Mouse (Mus musculus) layer of hippocampus, postnatal 36 days (tissue): Measurements from ENCODE around the gene Pus10. TPM values are rescaled to one million over a fixed set of nuclear protein-coding genes. Genes with fewer than 3 reads are reported as not detected.
"Not testable (repeated sequence)": the region's sequence is repeated elsewhere in the genome, so short reads cannot be mapped to it uniquely, and the experiment has no call there.

Experiments used
- DNase-seq, 2 experiments: peaks; one replicate each; pipeline ENCODE4 v3.0.0; 2022
- total RNA-seq, 2 experiments: library from RNA; stranded (reverse); gene quantifications; 2 replicates each; pipeline ENCODE4 v1.2.3; 2021

Gene Pus10
- total RNA-seq, 2 experiments from 2014 or later = 12.4 to 15.5 TPM

GRCm38 (mm10) chr11:23767369-23767768, 101.9 kb downstream of the Pus10 start:
- not testable (repeated sequence) for DNase-seq

- DNase-seq = no peak
Observed at GRCm38 (mm10) chr11:23767928-23768327, 102.5 kb downstream of the Pus10 start.

GRCm38 (mm10) chr11:23769033-23769432, 103.6 kb downstream of the Pus10 start:
- no peak for DNase-seq

- peak in 1 of 2 experiments; percentile 12 for DNase-seq
Observed at GRCm38 (mm10) chr11:23769686-23770509, 104.4 kb downstream of the Pus10 start.

GRCm38 (mm10) chr11:23770510-23770759, 105.0 kb downstream of the Pus10 start:
- no peak for DNase-seq

GRCm38 (mm10) chr11:23770760-23771506, 105.5 kb downstream of the Pus10 start, which contains the start of gene Rel:
Gene Rel (minus strand): TSS chr11:23770970.
- DNase-seq = peak; percentile 91 to 93

GRCm38 (mm10) chr11:23771507-23772097, 106.1 kb downstream of the Pus10 start:
- DNase-seq = no peak

GRCm38 (mm10) chr11:23772471-23772870, 107.0 kb downstream of the Pus10 start:
- no peak for DNase-seq

GRCm38 (mm10) chr11:23778787-23779201, 113.3 kb downstream of the Pus10 start:
- DNase-seq = no peak

- DNase-seq = no peak
Observed at GRCm38 (mm10) chr11:23782038-23782437, 116.6 kb downstream of the Pus10 start.

Other genes starting within 250 kb of the Pus10 start
- gene Ahsa2, start 167.6 kb upstream of the Pus10 start, total RNA-seq = 10 to 100 TPM; 64.2 to 71.6 TPM
- not detected for gene 1700093K21Rik, start 144.5 kb upstream of the Pus10 start, total RNA-seq
- gene 0610010F05Rik, start 32.0 kb upstream of the Pus10 start, total RNA-seq = 10 to 100 TPM; 34.7 to 36.2 TPM
- gene Pex13, start 285 bp downstream of the Pus10 start, total RNA-seq = 10 to 100 TPM; 28.4 to 29.7 TPM
- gene Rel, start 105.3 kb downstream of the Pus10 start, total RNA-seq = 1 to 10 TPM; 2.6 to 2.7 TPM
- gene Papolg, start 229.6 kb downstream of the Pus10 start, total RNA-seq = 10 to 100 TPM; 19.1 to 22.3 TPM